Mouse (Mus musculus) urinary bladder, postnatal 0 days (tissue): Measurements from ENCODE around the gene Timp4. TPM values are rescaled to one million over a fixed set of nuclear protein-coding genes. Genes with fewer than 3 reads are reported as not detected.

ENCODE experiments used
- polyA plus RNA-seq: library from polyadenylated mRNA; unstranded; fragments of >200 nt; fragmentation: Nextera tagmentation; extraction: Ambion mirVana; gene quantifications from 2 replicates; pipeline ENCODE4 v1.2.1, GENCODE M21; 2015

Timp4 gene
- 1.1 TPM in 2 replicates for polyA plus RNA-seq

GRCm38 (mm10) chr6:115252099-115252873, at the start of gene Timp4:
Gene Timp4 (minus strand): TSS chr6:115252205.

DNA sequence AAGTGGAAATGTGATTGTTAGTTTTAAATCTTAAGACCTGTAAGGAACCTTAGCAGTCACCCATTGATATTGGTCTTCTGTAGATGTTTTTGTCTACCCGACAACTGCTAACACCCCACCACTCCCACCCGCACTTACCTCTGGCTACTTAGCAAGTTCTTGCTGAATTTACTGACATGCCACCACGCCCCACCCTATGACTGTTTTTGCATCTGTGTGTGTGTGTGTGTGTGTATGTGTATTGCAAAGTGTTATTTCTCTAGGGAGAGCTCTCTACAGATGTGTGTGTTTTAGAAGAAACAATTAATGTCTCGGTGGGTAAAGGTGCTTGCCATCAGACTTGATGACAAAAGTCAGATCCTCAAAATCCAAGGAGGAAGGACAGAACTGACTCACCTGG, 25.0 kb downstream of the Timp4 start, which contains the start of gene Gm17482:
Gene Gm17482 (plus strand): TSS at position 301 of the 400 bp plus-strand sequence.

Other genes with a start within 250 kb of the Timp4 start
- gene Tamm41, start 214.3 kb downstream of the Timp4 start, polyA plus RNA-seq = 23.4 and 25.6 TPM in 2 replicates
- 1.0 and 1.8 TPM in 2 replicates for gene Syn2, start 117.3 kb downstream of the Timp4 start, polyA plus RNA-seq
- gene Gm17482, start 24.9 kb downstream of the Timp4 start, polyA plus RNA-seq = not detected in 2 replicates
- 42.6 and 55.0 TPM in 2 replicates for gene Pparg, start 108.7 kb upstream of the Timp4 start, polyA plus RNA-seq